Mouse (Mus musculus) left cerebral cortex, postnatal 25 days (tissue): ENCODE results near the gene Rtn3. TPM values are rescaled to one million over a fixed set of nuclear protein-coding genes. Genes with fewer than 3 reads are reported as not detected.
"Not testable (repeated sequence)": the region's sequence is repeated elsewhere in the genome, so short reads cannot be mapped to it uniquely, and the experiment has no call there.

Experiments
- DNase-seq, 2 experiments: peaks; one replicate each; pipeline ENCODE4 v3.0.0; 2022; ENCODE audit warnings: low spot score in 2 of 2, mixed read lengths in 1 of 2
- intact Hi-C: fragments of 180-260 bp; cut with DNase I; formaldehyde crosslinking; loops from one replicate; pipeline ENCODE4 v1.15.1; 2025
- total RNA-seq, 2 experiments: library from RNA; stranded (reverse); gene quantifications; 2 replicates each; pipeline ENCODE4 v1.2.3; 2021

Rtn3 gene
- total RNA-seq = 100 to 1,000 TPM; 854 to 900 TPM

DNA sequence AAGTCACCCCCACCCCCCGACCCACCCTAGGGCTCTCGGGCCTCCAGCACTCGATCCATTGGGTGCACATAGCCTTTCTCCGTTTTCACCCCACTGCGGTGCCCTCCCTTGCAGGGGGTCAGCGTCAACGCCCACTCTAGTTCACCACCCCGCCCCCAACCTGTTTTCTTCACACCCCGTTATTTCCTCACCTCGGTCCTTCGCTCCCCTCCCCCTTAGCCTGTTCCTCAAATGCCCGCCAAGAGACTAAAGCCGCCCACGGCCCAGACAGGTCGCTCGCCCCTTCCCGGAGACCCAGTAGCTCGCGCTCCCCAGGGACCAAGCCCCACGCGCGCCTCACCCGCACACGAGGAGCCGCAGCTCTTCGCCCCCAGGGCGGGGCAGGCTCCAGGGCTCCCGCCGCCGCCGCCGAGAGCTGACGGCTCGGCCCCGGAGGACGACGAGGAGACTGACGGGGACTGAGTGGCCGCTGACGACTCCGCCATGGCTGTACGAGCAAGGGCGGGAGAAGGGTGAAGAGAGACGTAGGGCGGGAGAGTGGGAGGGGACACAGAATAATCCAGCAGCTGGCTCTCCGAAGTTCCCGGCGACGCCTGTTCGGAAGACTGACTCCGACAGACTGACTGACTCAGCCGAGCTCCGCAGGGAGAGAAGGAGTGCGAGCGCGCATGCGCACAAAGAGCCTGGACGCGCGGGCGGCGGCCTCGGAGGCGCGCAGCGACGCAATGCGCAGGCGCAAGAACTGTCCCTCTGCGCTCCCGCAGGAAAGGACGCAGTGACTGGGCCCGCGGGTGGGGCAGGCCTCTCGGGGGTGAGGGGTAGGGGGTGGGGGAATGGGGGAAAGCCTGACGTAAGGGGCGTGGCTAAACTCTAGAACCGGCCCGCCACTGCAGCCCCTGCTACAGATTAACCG lies at the start of gene Rtn3:
Gene Rtn3 (minus strand): TSS at position 683 of the 913 bp plus-strand sequence.
- intact Hi-C loops = loop anchor here (1.0 kb wide), 1 partner anchor 11 kb away; the partner anchor contains the start of gene Atl3
- peak; percentile 97 to 98 for DNase-seq

DNA sequence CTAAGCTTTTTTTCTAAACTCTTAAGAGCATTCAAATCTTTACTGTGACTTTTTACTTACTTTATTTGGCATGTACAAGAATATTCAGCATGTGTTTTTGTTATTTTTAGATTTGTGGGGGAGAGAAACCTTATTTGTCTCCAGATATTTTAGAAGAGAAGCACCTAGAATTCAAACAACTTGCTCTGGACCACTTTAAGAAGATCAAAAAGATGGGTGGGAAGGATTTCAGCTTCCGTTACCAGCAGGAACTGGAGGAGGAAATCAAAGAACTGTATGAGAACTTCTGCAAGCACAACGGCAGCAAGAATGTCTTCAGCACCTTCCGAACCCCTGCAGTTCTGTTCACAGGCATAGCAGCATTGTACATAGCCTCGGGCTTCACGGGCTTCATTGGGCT lies 48.8 kb upstream of the Rtn3 start:
- DNase-seq = peak; percentile 10 to 69
- intact Hi-C loops = no loop called here

DNA sequence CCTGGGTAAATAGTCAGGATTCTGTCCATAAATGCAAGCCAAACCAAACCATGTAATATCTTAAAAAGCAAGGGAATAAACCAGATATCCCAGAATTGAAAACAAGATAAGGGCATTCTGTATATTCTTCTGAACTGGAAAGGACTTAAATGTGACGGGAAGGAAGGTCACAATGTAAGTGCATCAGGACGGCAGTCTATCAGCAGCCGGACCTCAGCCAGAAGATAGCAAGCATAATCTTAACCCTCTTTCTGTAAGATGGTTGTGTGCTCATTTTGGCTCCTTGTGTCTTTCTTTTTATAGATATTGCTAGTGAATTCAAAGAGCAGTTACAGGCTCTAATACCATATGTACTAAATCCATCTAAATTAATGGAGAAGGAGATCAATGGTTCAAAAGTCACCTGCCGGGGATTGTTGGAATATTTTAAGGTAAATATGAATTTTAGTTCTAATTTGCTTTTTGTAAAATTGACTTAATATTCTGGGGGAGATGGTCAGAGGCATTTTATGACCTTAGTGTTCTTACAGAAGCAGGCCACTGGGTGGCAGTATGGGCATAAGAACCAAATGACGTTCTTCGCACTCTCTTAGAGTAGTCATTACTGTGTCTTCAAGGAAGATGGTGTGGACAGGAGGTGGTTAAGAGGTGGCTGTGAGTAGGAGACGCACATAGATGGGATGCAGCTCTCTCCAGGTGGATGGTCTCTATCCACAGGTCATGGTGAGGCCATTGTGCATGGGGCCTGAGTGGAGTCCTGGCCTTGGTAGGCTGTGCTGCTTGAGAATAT lies 45.8 kb upstream of the Rtn3 start:
- intact Hi-C loops = loop anchor here (1.0 kb wide), 2 partner anchors 66 to 88 kb away; no protein-coding TSS in a partner anchor
- DNase-seq = peak; percentile 65 to 74

DNA sequence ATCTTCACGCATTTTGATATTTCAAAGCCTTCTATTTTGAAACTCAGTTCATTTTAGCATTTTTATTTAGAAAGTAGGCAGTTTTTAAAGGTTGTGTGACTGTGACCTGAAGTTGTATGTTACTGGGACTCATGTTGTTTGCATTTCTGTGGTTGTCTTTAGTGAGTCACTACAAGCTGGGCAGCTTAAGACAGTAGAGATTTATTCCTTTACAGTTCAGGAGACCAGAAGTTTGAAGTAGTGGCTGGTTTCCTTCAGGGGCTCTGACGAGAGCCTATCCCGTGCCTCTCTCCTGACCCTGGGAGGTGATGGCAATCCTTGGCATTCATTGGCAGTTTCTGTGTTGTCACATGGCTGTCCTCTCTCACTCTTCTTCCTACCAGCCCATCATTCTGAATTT lies 41.8 kb upstream of the Rtn3 start:
- intact Hi-C loops = no loop called here

DNA sequence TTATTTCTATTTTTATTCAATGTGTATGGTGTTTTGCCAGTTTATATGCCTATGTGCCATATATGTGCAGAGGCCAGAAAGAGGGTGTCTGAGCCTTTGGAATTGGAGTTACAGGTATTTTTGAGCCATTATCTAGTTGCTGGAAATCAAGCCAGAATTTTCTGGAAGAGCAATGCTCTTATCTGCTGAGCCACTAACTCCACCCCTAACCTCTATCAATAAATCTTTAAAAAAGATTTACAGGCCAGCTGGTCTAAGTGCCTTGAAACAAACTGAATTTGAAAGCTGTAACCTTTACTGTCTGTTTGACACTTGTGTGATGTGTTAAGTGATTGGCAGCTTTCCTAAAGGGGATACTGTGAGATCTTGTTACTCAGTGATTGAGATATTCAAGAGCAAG lies 40.7 kb upstream of the Rtn3 start:
- no peak for DNase-seq
- intact Hi-C loops = no loop called here

More for the DNA sequence above, 41.8 kb upstream of the Rtn3 start:
- DNase-seq = no peak

DNA sequence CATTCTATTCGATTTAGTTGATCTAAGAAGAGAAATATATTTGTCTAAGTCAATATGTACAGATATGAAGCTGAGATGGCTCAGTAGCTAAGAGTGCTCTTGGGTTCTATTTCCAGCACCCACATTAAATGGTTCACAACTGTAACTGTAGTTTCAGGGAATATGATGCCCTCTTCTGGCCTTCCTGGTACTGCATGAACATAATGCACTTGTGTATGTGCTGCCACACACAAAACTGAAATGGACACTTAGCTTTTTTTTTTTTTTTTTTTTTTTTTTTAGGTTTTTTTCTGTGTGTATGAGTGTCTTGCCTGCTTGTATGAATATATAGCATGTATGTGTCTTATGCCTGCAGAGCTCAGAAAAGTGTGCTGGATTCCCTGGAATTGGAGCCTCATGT lies 40.2 kb upstream of the Rtn3 start:
- intact Hi-C loops = no loop called here
- DNase-seq = no peak

DNA sequence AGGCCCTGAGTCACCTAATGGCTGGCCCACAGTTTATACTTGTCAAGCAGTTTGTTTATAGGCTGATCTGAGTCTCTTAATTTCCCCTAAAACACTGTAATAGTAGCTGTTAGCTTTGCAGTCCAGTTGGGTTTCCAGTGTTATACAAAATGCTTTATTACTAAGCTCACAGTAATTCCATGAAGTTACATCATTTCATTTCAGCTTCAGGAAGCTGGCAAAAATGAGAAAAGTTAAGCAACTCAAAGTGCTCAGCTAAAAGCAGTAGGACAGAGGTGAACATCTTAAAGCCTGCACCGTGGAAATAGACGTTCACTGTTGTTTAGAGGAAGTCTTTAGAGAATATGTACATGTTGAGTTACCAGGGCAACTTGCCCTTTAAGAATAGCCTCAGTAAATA lies 39.8 kb upstream of the Rtn3 start:
- intact Hi-C loops = no loop called here
- no peak for DNase-seq

DNA sequence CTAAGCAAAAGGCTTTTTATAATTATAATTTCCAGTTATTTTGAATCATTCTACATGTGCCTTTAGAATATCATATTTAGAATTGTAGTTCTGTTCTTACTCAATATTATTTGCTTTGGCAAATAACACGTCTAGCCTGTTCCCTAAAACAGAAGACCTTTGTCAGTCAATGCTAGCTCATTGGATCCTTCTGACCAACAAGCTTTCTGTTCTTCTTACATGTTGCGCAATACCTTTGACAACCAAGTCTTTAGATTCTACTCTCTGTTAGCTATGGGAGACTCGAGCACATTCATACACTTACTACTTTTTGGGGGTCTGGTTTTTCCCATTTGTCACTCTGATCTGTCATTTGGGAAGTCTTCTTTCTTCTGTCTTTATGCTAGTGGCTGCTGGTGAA lies 38.5 kb upstream of the Rtn3 start:
- intact Hi-C loops = no loop called here
- no peak for DNase-seq

DNA sequence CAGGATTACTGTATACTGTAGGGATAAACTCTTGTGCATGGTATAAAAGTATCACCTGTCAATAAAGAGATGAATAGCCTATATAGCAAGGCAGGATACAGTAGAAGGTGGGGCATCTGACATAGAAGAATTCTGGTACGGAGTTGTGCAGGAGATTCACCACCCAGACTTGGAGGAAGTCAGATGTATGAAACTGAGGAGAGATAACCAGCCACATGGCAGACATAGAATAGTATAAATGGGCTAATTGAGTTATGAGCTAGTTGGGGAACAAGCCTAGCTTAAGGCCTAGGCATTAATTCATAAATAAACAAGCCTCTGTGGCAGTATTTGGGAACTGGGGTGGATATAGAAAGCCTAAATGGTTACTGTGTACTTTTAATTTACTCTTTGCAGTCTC lies 33.4 kb upstream of the Rtn3 start:
- intact Hi-C loops = no loop called here

DNA sequence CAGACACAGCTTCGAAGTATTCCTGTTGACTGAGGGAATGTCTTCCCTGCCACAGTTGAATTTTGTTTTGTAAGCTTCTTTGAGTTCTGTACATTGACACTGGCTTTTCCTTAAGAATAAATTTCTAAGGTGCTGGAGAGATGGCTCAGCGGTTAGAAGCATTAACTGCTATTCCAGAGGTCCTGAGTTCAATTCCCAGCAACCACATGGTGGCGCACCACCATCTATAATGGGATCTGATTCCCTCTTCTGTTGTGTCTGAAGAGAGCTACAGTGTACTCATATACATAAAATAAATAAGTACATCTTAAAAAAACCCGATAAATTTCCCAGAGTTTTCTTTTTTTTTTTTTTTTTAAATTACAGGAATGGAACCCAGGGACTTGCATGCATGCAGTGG lies 24.9 kb upstream of the Rtn3 start:
- DNase-seq = no peak

More for the DNA sequence above, 33.4 kb upstream of the Rtn3 start:
- no peak for DNase-seq

DNA sequence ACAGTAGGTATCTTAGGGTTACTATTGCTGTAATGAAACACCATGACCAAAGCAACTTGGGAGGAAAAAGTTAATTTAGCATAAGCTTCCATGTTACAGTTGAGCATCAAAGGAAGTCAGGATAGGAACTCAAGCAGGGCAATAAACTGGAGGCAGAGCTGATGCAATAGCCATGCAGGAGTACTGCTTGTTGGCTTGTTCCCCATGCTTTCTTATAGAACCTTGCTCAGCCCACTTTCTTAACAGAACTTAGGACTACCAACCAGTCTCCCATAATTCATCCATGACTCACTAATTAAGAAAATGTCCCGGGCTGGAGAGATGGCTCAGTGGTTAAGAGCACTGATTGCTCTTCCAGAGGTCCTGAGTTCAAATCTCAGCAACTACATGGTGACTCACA lies 23.2 kb upstream of the Rtn3 start:
- intact Hi-C loops = no loop called here

More for the DNA sequence above, 24.9 kb upstream of the Rtn3 start:
- intact Hi-C loops = no loop called here

DNA sequence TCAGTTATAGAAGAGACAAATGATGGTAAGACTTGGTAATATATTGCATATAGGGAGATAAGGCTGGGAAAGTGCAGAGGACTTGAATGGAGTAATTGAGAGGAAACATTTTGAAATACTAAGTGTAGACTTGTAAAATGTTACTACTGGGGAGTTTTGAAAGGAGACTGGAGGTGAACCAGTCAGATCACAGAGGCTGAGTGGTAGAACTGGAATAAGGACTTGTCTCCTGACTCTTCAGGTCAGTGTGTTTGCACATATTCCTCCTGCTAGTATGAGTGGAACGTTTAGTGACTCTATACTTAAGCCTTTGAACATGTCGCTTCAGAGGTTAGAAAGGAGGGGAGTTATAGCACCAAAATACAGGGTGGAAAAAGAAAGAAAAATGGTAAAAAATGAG lies 19.4 kb upstream of the Rtn3 start:
- DNase-seq = no peak
- intact Hi-C loops = no loop called here

More for the DNA sequence above, 23.2 kb upstream of the Rtn3 start:
- no peak for DNase-seq

DNA sequence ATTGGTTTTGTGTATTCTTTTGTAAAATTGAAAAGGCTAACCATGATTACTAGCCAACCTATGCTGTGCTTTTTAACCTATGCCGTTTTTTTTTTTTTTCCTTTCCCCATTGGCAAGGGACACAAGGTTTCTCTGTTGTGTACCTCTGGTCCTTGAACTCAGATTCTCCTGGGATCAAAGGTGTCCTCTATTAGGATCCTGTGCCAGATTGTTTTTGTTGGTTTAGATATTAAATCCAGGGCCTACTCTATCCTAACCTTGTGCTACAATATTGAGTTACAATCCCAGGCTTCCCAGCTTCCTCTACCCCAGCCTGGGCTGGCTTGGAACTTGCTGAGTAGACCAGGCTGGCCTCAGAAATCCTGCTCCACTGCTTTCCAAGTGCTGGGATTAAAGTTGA lies 17.6 kb upstream of the Rtn3 start:
- no peak for DNase-seq

DNA sequence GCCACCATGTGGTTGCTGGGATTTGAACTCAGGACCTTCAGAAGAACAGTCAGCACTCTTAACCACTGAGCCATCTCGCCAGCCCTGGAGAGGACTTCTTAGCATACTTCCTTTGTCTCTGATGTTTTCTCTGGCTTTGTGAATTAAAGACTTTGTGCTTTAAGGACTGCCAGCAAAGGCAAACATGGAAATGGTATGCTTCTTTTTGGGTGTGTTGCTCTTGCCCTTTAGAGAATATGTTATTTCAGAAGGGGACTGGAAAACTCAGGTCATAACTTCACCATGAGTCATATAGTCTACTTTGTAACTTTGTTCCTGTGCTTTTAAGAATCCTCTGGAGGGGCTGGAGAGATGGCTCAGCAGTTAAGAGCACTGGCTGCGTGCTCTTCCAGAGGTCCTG lies 15.7 kb upstream of the Rtn3 start:
- no peak for DNase-seq
- intact Hi-C loops = no loop called here

More for the DNA sequence above, 17.6 kb upstream of the Rtn3 start:
- intact Hi-C loops = no loop called here

DNA sequence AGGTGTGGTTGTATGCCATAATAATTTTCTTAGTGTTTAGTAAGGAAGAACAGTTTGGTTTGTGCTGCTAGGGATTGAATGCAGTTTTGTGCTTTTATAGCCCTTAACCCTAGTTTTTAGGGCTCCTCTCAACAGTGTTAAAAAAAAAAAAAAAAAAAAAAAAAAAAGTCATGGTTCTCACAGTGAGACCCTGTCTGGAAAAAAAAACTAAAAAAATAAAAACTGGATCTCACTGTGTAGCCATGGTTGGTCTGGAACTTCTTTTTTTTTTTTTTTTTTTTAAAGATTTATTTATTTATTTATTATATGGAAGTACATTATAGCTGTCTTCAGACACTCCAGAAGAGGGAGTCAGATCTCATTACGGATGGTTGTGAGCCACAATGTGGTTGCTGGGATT lies 13.0 kb upstream of the Rtn3 start:
- intact Hi-C loops, DNase-seq: not testable (repeated sequence)

DNA sequence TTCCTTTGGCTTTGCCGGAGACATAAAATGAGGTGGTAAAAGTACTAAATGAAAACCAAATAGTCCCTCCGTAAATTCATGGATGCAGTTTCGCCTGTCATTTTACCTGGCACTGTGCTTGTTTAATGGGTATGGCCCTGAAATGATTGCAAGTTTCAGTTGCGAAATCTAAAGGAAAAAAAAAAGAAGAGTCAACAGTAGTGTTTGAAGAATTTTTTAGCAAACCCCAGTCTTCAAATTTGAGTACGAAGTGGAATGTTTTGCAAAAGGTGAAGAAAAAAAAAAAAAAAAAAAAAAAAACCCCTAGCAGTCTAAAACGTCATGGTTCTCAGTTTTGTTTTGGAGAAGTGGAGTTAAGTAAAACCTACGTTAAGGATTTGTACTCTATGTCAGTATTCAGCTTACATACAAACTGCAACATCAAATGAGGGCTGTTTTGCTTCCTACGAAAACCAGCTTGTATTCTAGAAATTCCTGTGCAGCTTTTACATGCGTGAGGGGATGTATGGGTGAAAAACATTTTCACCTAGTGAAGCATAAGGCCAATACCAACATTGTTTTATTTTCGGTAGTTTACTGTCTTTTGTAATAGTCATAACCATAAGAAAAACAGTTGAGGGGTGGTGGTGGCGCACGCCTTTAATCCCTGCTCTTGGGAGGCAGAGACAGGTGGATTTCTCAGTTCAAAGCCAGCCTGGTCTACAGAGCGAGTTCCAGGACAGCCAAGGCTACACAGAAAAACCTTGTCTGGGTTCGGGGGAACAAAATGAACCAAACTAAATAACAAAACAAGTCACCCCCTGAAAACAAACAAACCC lies 12.3 kb upstream of the Rtn3 start:
- DNase-seq = no peak
- intact Hi-C loops = no loop called here

DNA sequence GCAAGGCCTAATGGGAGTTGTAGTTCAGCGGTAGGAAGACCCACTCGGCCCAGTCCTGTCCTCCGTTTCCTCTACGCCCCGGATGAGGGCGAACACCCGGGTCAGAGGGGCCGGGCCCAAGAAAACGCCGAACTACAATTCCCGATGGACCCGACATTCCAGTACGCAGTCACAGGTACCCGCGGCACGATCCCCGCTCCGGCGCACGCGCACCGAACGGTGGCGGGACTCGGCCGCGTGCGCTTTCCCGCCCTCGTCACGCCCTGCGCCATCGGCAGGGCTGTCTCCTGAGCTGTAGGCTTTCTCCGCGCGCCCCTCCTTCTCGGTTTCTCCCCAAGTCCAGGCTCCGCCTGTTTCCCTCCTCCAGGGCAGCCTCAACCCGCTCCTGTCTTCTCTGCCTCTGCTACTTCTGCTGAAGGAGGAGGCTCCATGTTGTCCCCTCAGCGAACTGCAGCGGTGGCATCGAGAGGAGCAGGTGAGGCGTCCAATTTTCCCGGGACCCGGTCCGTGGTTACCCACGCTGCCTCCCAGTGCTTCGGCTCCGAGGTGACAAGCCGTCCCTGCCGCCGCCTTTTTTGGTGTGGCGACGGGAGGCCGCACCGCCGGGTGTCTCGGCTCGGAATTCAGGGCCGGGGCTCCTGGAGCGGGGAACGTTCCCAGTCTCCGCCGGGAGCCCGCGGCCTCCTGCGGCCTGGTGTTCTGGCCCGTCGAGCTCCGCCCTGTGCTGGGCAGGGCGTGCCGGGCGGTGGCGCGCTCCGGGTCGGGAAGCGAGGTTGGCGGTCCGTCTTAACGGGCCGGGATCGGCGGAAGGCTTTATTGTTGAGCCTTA lies 11.3 kb upstream of the Rtn3 start:
- intact Hi-C loops = loop anchor here (1.0 kb wide), 1 partner anchor 11 kb away; the partner anchor contains the start of gene Rtn3
- peak; percentile 99 for DNase-seq

DNA sequence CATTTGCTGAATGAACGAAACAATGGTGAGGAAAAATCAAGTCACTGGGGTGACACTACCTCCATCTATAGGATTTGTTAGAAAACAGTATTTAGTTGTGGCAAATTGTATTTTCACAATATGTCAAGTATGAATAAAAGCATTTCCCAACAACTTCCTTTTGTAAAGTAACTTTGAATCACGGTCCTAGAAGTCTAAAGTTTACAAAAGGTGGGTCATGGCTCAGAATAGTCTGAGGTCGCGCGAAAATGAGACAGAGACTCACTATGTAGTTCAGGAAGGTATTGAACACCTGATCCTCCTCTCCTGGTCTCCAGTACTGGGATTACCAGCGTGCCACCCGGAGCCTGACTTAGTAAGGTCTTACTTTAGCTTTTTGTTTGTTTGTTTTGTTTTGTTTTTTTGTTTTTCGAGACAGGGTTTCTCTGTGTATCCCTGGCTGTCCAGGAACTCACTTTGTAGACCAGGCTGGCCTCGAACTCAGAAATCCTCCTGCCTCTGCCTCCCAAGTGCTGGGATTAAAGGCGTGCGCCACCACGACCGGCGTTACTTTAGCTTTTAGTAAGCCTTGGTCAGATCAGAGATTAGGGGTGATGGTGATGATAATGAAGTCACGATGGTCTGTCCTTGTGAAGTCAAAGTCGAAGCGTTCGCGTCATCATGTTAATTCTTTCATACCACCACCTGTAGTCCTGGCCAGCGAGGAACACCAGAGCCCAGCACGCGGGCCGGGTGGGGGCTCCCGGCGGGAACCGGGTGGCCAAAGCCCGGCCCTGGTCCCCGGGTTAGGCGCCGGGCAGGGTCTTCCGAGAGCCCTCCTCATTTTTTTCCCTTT lies 10.5 kb upstream of the Rtn3 start, which contains the start of gene Atl3:
Gene Atl3 (plus strand): TSS at position 689 of the 835 bp plus-strand sequence.
- intact Hi-C loops = loop anchor here (1.0 kb wide), 1 partner anchor 10 kb away; the partner anchor contains the start of gene Rtn3

More for the DNA sequence above, 10.5 kb upstream of the Rtn3 start, which contains the start of gene Atl3:
- no peak for DNase-seq
